Mouse (Mus musculus): ENCODE data around the gene Nckap5. TPM values are rescaled to one million over a fixed set of nuclear protein-coding genes. Genes with fewer than 3 reads are reported as not detected.

Gene Nckap5
- total RNA-seq, 2 experiments from 2014 or later = not detected

DNA sequence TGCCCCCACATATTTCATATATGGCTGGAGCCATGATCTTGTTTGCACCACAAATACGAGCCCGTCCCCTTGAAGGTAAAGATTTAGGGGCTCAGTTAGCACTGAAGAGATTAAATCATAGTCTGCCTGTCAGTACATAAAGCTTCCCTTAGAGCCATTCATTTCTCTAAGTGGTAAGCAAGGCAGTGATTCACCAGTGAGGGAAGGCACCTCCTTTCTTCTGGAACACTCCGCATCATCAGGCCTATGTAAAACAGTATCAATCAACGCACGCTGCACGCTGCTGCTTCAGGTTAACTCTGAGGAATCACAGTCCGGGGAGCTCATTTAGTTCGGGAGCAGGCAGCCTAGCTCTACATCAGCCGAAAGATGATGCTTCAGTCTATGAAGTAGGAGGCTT is 599.4 kb downstream of the Nckap5 start:
- no peak for ATAC-seq (ENCODE audit: poor library complexity, severe bottlenecking)

DNA sequence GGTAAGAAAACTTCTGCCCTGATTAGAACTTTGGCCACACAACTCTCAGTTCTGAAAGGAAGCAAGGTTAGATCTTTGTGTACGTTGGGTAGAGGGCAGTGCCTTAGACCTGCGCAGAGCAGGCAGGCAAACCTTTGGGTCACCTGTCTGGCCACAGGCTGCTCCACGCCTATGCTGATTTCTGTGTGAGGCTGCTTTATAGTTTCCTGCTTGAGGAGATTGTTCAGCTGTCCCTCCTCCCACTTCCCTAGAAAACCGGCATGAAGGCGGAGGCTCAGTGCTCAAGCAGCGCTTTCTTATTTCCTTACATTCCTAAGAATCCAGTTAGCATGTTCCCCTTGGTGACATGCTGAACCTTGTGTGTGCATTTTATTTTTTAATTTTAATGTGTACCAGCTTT is 620.4 kb downstream of the Nckap5 start:
- no peak for ATAC-seq (ENCODE audit: poor library complexity, severe bottlenecking)

DNA sequence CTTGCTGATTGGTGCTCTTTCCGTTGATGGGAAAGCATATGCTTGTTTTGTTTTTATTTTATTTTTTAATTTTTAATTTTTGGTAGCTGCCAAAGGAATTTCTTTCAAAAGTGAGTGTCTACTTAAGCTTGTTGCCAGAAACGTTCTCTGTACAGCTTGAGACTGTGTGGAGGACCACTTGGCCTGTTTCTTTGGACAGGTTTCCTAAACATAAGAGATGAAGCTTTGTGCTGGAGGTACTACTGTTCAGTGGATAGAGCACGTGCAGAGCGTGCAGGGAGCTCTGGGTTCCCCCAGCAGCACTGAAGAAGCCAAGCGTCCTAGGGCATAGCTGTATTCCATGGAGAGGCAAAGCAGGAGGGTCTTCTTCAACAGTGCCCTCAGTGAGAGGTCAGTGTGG is 620.9 kb downstream of the Nckap5 start:
- no peak for ATAC-seq (ENCODE audit: poor library complexity, severe bottlenecking)

DNA sequence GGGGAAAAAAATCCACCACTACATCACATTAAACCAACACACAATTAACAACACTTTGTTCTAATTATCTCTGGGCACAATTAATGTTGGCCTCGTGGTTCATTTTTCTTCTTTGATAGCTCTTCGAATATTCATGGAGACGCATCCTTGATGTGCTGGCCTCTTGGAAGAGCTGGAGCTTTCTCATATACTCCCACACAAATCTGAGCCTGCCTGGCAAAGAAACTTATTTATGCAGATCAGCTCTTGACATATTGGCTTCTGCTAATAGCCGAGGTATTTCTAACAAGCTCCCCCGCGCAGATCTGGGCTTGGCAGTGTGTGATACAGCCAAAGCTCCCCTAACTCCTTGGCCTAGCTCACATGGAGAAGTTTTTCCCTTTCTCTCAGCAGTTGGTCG is 621.5 kb downstream of the Nckap5 start:
- ATAC-seq (ENCODE audit: poor library complexity, severe bottlenecking) = no peak

DNA sequence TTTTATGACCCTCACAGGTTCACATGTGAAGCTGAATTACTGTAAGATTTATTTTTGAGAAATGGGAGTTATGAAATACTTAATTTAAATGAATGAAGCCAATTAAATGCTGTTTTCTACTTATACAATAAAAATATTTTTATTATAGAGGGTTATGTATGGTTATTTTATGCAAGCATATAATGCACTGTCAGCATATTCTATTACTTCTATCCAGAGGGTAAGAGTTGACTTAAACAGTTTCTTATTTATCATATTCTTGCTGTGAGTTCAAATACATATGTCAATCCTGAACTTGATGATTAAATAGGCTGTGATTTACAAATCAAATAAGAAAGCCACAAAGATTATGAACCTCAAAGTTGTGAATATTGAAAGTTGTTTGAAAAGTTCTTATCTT is 633.7 kb downstream of the Nckap5 start:
- no peak for ATAC-seq (ENCODE audit: poor library complexity, severe bottlenecking)

DNA sequence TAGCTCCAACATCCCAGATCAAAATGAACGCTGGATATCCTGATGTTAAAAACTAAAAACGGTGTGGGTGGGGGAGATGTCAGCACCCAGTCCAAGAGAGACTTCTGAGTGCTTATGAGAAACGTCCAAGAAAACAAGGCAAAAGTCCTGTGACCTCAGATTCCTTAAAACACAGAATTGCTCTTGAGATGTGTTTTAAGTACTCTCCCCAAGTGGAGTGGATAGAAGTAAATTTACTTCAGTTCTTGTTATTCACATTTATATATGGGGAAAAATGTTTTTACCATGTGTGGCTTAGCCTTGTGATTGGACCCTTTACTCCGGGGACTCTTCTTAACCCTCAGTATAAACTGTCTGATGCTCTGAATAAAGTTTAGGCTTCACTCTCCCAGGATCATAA is 640.2 kb downstream of the Nckap5 start:
- ATAC-seq (ENCODE audit: poor library complexity, severe bottlenecking) = no peak

DNA sequence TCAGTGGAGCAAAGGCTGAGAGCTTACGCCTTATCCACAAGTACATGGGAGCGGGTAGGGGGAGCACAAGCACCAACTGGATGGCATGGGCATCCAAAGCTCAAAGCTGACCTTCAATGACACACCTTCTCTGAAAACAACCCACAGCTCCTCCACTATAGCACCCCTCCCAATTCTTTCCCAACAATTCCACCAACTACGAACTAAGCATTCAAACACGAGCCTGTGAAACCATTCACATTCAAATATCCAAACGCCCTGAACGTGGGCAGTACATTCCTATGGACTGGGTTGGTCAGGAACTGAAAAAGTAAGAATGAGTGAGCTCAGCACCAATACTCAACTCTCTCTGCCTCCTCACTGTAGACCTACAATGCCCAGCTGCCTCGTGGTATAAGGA is 646.8 kb downstream of the Nckap5 start:
- no peak for ATAC-seq (ENCODE audit: poor library complexity, severe bottlenecking)

DNA sequence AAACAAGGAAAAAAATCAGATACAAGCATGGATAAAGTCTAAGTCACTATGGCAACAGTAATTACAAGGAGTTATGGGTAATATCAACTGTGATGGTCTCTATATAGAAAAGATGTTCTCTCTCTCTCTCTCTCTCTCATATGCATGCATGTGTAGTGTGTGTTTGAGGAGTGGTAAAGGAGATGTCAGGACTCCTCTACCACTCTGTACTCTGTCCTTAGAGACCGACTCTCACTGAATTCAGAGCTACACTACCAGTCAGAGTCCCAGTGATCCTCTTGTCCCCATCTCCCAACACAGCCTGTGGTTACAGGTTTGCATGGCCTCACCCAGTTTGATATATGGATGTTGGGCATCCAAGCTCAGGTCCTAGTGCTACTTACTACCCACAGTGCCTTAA is 662.0 kb downstream of the Nckap5 start:
- no peak for ATAC-seq (ENCODE audit: poor library complexity, severe bottlenecking)

DNA sequence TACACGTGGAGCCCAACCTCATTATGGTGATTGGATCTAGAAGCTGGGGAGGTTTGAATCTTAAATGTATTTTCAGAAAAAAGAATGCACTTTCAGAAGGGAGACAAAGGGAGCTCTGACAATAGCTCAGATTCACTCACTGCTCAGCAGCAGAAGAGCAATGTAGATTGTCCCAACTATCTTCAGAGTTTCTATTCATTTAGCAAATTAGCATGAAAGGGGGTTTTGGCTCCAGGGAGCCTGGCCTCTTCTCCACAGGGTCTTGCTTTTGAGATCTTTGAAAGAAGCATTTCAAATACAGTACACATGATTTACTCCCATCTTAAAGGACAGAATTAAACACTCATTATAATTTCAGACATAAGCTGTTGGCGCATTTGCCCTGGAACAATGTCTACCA is 662.5 kb downstream of the Nckap5 start:
- no peak for ATAC-seq (ENCODE audit: poor library complexity, severe bottlenecking)

DNA sequence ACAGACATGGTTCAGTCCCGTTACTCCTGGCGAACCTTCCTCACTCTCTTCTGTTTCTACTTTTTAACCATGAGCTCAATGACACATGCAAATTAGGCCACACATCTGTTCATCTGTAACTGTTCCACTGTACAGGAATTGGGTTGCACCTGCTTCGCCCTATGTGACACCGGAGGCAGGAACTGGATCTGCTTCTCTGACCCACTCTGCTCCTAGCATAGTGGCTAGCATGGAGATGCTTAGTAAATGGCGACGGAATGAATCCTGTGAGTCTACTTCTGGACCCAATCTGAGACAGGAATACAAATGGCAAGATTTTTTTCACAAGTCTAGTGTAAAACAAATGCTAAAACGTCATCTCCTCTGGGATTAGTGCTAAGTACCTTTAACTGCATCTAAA is 663.1 kb downstream of the Nckap5 start:
- no peak for ATAC-seq (ENCODE audit: poor library complexity, severe bottlenecking)

DNA sequence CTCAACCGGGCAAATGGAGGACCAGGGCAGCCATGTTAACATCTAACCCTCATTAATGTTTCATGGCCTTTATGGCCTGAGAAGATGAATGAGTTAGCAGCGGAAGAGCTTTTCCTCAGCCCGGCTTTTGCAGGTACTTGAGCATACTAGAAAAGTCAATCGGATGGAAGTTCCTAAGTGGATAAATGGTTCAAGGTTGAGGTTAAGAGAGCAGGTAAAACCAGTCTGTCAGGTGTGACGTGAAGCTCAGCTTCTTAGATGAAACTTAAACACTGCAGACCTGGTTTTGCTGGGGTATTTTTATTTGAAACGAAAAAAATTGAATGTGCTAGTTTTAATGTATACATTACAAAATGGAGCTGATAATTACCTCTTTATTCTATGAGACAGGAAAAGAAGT is 671.3 kb downstream of the Nckap5 start:
- no peak for ATAC-seq (ENCODE audit: poor library complexity, severe bottlenecking)

DNA sequence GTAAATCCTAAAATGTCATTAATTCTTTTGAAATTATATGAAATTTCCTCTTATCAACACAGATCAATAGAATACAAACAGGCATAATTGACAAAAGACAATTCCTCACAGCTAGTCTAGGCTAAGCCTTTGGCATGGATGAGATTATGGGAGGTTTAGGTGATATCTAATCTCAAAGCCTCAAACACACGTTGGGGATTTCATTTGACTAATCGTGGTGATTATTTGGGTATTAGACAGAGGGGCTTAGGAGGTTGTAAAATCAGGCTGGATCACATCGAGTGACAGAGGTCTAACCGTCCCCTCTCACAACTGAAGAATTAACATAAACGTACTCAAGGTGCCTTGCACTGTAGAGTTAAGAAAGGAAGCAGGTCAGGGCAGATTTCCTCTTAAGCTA is 674.8 kb downstream of the Nckap5 start:
- ATAC-seq (ENCODE audit: poor library complexity, severe bottlenecking) = no peak

DNA sequence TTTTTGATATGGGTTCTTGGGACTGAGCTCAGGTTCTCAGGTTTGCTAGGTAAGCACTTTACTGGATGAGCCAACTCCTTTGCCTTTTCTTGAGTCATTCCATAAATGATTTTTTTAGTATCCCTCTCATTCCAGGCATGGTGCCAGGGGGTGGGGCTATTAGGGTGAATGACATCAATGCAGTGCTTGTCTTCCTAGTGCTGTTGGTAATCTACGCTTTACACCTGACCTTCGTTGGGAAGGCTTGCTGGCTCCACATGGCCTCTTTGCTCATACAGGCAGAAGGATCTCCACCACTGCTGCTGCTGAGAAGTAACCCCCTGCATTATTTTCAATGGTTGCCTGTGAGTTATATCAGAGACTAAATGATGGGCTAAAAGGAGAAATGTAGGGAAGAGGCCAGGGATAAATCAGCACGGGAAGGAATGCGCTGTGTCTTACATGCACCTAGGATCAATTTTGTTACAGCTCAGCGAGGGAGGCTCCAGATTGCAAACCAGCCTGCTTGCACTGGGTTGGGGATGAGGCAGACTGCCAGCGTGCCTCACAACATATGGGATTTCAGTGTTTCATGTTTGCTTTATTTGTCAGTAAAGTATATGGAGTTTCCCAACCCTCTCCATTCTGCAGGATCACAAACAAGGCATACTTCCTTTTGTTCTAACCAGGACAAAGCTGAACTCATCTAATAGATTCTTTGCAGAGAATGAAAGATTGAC is 676.9 kb downstream of the Nckap5 start:
- no peak for ATAC-seq (ENCODE audit: poor library complexity, severe bottlenecking)

DNA sequence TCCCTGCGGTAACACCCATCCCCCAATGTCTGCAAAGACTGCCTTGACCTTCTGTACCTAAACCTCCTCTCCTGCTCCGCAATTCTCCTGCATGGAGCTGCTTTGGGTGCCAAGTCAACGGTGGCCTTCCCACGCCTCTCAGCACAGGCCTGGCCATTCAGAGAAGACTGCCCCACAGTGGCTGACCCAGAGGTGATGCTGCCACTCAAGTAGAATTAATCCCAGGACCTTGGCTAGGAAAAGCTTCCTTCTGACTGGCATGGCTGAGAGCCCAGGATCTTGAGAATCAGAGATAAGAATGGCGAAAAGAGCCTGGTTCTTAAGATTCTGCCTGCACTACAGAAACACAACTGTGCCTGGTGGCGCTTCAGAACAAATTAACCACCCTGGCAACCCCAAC is 678.4 kb downstream of the Nckap5 start:
- no peak for ATAC-seq (ENCODE audit: poor library complexity, severe bottlenecking)

DNA sequence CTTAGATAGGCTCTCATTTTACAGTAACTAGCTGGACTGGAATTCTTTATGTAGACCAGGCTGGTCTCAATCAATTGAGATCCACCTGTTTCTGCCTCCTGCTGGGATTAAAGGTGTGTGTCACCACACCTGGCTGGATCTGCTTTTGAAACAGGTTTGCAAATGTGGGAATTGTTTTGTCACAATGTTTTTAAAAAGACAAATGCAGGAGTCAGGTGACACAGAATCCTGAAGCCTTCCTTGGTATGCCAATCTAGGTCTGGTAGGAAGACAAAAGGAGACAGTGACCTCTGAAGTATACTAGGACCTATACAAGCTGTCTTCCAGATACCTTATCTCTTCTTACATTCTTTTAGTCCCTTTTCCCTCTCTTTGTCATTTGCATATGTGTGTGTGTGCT is 680.6 kb downstream of the Nckap5 start:
- ATAC-seq (ENCODE audit: poor library complexity, severe bottlenecking) = no peak

DNA sequence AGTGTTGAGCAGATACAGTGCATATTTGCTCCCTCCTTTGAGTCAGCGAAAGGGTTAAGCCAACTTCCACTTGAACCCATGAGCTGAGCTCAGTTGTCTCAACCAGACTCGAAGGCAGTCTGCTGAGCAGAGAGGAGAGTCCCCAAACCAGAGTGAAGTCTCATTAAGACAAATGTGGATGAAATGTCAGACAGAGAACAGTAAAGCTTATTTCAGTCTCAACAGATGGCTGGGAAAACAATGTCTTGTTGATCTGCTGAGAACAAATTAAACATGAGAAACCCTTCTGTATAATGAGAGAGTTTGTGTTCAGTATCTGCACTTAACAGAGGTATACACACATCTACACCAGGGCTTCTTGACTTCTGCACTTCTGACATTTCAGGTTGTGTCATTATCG is 694.9 kb downstream of the Nckap5 start:
- ATAC-seq (ENCODE audit: poor library complexity, severe bottlenecking) = no peak

DNA sequence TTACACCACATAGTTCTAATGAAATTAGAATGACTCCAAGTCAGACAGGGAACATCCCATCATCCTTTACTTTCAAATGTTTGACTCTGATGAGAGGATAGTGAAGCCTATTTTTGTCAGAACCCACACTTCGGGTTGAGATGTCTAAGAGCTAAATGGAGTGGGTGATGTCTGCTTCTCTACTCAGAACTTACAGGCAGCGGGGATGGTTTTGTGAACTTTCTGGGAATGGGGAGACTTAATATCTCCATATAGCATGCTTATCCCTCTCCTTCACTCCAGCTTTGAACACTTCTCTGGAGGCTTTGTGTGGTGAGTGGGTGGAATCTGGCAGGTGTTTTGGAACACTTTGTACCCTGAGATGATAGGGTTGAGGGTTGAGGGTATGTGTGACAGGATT is 698.3 kb downstream of the Nckap5 start:
- ATAC-seq (ENCODE audit: poor library complexity, severe bottlenecking) = no peak

DNA sequence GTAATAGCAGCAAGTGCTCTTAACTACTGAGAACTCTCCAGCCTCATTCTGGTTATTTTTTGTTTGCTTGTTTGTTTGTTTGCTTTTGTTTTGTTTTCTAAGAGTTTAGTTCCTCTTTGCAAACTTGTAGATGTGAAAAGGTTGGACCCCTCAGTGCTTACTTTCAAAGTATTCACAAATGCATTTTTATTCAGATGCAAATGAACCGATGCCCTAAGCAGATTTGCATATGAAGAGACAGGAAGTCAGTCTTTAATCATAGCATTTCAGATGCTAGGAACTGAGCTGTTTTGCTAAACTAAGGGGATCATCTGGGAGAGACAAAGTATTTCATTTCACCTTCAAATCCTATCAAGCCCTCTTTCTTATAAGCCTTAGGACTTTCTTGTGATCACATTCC is 701.5 kb downstream of the Nckap5 start:
- no peak for ATAC-seq (ENCODE audit: poor library complexity, severe bottlenecking)

DNA sequence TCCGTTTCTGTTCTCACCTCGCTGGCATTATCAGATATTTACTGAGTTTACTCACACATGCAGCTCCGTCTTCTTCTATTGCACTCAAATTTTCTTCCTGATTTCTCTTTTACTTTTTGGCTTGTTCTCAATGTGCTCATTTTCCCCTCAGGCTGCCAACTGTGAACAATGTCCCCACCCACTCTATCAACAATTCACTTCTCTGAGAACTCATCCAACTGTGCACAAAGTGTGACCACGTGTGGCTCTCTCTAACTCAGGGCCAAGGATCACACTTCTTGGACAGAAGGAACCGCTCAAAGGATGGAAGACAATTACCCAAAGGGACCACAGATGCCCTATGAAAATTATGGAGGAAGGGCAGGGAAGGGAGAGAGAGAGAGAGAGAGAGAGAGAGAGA is 707.5 kb downstream of the Nckap5 start:
- no peak for ATAC-seq (ENCODE audit: poor library complexity, severe bottlenecking)

DNA sequence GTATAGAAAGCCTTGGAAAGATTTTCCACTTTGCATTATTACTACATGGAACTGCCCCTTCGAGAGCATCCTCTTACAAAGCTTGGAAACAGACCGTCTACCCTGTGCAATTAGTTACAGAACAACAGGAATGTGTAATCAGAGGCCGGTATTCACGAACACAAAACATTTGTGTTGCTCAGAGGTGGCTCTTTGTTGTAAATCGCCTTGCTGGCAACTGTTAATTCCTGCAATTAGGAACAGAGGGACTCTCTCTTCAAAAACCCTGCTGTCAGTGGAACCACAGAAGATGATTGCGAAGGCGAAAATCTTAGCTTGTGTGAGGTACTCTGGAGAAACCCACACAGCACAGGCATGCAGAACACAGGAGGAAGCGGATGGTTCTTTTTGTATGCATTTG is 710.1 kb downstream of the Nckap5 start:
- no peak for ATAC-seq (ENCODE audit: poor library complexity, severe bottlenecking)

DNA sequence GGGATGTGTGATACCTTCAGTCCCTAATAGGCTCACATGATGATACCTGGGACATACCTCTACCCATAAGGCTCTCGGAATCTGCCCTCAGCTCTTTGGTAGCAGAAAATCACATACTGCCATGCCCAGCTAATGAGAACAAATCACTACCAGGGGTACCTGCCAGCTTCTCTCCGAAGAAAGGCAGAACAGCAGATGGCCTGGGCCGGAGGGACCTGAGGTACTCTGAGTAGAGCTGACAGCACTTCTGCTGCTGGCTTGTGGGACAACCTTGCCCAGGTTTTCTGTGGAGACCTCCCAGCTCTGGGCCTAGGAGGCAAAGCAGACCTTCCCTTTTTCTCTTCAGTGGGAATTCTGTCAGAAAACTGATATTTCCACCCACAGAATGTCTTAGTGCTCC is 714.6 kb downstream of the Nckap5 start:
- ATAC-seq (ENCODE audit: poor library complexity, severe bottlenecking) = no peak

DNA sequence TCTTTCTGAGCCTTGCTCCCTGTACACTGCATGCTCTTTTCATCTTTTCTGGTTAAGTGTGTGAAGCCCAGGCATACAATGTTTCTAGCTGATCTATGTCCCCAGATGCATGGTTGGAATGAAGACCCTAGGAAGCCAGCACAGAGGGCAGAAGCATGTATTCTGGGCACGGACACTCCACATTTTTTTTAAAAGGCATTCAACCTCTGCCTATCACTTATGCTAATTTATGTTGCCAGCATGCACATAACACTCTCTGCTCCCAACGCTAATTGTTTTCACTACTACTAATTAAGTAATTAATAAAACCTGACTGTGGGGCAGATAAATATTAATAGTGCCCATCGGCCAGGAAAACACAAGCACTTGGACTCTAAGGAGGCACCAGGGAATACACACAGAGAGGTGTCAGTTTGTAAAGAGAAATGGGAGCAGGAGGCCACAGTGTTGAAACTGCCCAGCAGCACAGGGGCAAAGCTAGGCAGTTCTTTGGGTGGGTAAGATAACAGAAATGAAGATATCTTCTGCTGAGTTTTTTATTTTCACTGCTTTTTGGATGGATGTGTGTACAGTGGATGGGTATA is 724.8 kb downstream of the Nckap5 start:
- no peak for ATAC-seq (ENCODE audit: poor library complexity, severe bottlenecking)

DNA sequence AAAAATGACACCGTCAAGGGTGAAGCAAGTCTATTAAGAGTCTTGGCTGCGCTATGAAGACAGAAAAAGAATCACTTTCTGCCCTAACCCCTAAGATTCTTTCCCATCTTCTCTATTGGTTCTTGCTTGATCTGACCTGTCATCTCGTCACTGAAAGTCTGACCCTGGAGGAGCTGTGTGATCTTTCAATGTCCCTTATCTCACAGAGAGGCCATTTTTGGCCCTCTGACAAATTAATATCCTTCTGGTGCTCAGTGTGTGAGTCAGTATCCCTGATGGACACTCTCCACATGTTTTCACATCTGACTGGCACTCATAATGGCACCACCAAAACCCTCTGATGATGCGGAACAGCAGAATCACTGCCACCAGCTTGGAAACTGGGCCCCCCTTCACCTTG is 736.3 kb downstream of the Nckap5 start:
- ATAC-seq (ENCODE audit: poor library complexity, severe bottlenecking) = no peak

All from megakaryocyte, adult 5-6 weeks (primary cell).